Mouse (Mus musculus) lung, postnatal 0 days (tissue): ENCODE results near the gene Zfp324.

Experiments used
- CTCF ChIP-seq: IDR thresholded peaks from 2 replicates; pipeline ENCODE4 v1.5.1; 2016; ENCODE audit warnings: antibody characterized with exemption, mild to moderate bottlenecking
- EP300 ChIP-seq: IDR thresholded peaks from 2 replicates; pipeline ENCODE4 v1.6.1; 2016; ENCODE audit warnings: antibody characterized with exemption, mild to moderate bottlenecking, control low read depth

DNA sequence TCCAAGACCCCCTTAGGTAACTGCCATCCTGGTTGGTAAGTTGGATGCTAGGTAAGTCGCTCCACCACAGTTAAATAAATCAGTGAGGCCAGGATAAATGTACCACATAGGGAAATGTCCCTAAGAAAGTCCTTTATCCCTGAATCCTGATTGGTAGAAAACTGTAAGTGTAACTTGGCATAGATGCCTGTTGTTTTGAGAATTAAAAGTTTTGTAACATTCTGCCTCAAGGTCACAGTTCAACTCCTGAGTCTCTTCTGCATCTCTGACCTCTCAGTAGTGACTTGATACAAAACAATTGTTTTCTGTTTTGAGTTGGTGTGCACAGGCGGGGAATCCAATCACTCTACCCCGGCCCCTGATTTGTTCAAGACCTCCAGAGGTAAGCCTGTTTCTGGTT, 33.2 kb downstream of the Zfp324 start, which contains the start of gene Trim28:
- TF ChIP-seq CTCF, result no peak
- no peak for TF ChIP-seq EP300
